Mouse (Mus musculus) CD4-positive naive resting alpha-beta T cell, adult 57 days (primary cell): Measurements from ENCODE around the gene Lrr1. TPM values are rescaled to one million over a fixed set of nuclear protein-coding genes. Genes with fewer than 3 reads are reported as not detected.

Experiments used
- total RNA-seq: library from RNA; stranded (reverse); gene quantifications from one replicate; pipeline ENCODE4 v1.2.4, GENCODE M21; 2023

The Lrr1 gene
- 0.38 TPM for total RNA-seq

DNA sequence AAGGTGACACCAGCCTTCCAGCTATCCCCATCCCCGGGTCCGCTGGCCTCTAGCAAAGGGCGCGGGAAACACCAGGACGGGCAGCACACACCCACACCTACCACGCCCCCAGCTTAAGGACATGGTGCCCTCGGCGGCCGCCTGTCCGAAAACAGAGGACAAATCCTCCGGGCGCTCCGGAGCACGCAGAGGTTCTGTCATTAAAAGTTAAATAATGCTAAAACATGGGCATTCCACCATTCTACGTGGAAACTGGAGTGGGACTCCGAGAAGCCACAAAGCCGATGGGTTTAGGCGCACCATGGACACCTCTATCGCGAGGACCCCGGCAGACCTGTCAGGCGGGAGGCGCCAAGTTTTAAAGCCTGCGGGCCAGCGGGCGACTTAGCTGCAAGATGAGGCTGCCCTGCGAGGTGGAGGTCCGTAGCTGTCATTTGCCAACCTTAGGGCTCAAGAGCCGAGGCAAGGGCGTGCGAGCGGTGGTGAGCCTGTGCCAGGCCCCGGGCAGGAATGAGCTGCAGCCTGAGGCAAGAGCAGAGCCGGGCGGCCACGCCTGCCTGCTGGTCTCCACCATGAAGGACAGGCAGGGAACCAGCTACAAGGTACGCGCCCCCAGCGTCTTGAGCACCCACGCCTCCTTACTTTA lies at the start of gene Lrr1:
Gene Lrr1 (plus strand): TSS at position 354 of the 646 bp plus-strand sequence.

DNA sequence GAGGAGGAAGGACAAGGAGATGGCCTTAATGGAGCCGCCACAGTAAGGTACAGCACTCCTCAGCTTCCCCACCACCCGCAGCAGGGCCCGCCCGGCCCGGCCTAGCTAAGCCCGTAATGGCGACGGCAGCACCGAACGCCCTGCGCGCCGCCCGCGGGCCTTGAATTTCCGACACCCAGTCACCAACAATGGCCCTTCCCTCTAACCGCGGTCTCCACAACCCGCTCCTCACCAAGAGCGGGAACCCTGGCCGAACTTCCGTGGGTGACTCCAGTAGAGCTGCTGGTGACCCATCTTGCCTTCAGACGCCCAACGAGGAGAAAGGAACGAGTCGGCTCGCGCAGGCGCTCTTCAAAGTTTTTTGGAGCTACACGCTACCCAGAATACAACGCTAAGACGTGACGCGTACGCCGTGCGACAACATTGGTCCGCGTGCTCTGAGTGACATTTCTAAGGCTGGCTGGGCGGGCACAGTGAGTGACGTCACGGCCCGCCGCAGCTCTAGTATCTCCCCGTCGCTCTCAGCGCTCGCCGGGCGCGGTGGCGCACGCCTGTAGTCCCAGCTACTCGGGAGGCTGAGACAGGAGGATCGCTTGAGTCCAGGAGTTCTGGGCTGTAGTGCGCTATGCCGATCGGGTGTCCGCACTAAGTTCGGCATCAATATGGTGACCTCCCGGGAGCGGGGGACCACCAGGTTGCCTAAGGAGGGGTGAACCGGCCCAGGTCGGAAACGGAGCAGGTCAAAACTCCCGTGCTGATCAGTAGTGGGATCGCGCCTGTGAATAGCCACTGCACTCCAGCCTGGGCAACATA lies 9.6 kb upstream of the Lrr1 start, which contains the start of gene Rps29:
Gene Rps29 (minus strand): TSS at position 422 of the 813 bp plus-strand sequence.

DNA sequence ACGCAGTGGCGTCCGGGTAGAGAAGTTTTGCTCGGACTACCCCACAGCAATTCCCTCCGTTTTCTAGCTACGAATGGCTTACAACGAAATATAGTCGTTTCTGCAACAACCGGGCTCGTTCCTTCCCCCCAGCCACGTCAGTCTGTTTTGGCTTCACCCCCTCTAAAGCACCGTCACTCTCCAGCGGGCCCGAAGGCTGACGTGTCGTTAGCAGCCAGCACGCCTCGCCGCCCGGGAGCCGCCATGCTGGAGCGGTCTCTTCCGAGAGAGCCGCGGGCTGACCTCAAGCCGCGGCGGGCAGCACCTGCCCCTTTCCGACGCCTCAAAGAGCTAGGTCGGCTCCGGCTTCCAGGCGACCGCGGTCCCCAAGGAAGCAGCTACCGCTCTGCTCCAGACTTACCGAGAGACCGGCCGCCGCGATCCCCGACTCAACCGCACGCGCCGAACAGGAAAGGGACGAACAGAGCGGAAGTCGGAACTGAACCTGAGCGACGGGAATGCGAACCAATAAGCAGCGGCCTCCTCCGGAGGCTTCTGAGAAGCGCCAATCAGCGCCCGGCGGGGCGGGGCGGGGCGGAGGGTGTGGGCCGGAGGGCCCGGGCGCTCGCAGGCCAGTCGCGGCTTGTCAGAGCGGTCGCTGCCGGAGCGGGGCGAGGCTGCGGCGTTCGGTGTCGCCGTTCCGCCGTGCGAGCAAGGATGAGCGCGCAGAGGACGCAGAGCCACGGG lies 15.1 kb downstream of the Lrr1 start, which contains the start of the genes Rpl36al and Mgat2:
Gene Rpl36al (minus strand): TSS at position 501 of the 726 bp plus-strand sequence.
Gene Mgat2 (plus strand): TSS at position 575 of the 726 bp plus-strand sequence.

DNA sequence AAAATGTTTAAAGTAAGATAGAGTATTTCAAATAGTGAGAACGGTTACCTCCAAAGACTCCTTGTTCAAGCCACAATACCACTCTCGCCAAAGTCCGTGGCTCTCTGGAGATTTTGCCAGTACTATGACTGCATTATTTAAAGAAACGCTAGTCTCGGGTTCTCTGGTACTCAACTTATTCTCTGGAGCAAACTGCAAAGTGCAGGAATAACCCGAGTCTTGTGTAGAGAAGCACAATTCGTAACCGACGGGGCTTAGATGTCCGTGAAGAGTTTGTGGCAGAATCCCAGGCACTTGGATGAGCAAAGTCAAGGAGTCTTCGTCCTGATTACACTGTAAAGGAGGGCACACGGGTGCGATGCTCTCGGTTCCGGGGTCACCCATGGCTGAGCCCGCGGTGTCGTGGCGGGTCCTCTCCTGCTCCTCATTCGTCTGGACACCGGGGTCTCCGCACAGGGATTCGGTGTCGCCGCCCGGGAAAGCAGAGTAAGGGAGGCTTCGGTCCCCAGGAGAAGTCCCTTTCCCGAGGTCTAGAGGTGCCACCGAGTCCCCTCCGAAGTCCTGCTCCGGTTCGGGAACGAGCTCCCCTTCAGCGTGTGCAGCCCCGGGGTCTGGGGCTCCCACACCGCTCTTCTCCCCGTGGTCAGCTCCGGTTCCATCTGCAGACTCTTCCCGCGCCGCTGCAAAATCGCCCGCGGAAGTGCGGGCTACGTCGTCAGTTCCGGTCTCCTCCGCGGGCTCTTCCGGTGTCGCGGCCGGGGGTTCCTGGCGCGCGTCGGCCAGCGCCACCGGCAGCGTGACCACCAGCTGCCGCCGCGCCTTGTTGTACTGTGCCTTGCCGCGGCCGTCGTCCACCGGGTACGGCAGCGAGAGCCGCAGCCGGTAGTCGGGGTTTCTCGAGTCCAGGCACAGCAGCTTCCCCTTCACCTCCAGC lies 28.1 kb downstream of the Lrr1 start, which contains the start of gene Gm49383:
Gene Gm49383 (minus strand): TSS at position 661 of the 934 bp plus-strand sequence.

DNA sequence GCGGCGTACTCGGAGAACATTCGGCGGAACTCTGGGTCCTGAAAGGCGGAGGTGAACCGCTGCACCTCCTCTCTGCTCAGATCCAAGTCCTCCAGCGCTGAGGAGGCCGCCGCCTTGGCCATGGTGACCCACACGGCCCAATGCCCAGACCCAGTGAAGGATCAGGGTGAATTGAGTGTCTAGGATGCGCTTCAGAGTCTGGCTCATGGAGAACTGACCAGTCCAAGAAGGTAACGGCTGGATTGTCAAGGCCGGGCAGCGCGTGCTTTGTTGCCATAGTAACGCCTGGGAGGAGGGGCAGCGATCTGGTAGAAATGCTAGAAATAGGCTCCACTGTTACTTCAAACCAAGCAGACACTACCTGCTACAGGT lies 29.5 kb downstream of the Lrr1 start, which contains the start of gene Dnaaf2:
Gene Dnaaf2 (minus strand): TSS at position 266 of the 372 bp plus-strand sequence.

DNA sequence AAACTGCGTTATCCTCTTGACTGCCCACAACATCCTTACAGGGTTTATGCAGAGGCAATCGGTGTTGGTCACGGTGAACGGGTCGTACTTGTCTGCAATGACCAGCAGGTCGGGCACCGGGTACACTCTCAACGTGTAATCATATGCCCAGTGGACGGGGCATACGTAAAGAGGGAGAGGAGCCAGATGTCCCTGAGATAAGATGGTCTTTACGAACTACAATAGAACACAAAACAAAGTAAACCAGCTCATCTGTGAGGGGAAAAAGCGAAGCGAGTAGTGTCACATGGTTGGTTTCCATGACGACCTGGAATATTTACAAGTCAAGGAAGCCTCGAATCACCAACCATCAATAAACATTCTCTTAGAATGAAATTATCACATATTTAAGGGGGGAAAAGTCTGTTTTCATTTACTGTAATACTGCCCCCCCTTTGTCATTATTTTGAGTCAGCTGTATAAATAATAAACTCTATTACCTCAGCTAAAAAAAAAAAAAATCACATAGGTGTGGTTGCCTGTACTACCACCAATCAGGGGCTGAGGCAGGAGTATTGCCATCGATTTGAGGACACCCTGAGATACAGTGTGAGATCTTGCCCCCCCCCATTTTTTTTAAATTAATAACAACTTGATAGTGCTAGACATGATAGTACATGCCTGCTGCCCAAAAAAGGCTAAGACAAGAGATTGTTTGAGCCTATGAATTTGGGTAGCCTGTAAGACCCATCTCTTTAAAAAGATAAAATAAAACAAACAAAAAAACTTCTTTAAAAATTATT lies 35.6 kb downstream of the Lrr1 start, which contains the start of gene Gm49384:
Gene Gm49384 (minus strand): TSS at position 216 of the 782 bp plus-strand sequence.

DNA sequence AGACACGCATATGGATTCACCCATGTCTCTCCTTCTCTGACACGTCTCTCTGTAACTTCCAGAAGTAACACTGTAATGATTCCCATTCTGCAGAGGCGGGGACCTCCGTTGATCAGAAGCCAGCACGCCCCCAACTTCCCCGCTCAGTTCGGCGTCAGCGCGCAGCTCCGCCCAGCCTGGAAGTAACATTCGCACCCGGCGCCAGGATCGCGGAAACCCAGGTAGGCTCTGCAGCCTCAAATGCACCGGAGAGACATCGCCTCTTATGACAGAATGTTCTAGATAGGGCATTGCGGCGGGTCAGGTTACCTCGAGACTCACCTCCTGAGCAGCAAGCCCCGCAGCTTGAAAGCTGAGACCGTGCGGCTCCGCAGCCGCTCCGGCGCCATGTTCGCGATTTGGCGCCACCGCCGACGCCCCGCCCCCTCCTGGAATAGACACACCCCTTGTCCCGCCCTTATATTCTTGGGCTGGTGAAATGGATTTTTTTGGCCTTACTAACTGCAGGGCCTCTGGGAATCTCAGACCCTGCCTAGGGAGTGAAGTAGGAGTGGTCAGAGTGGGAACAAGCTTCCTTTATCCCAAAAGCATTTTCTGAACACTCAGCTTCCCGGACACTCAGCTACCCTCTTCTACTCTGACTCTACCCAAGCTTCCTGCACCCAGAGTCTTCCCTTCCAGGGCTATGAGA lies 59.3 kb downstream of the Lrr1 start, which contains the start of gene Pole2:
Gene Pole2 (minus strand): TSS at position 420 of the 691 bp plus-strand sequence.

Other genes starting within 250 kb of the Lrr1 start
- 6,866 TPM for gene Rps29, start 9.6 kb upstream of the Lrr1 start, total RNA-seq
- gene Rpl36al, start 15.3 kb downstream of the Lrr1 start, total RNA-seq, result 497 TPM
- gene Mgat2, start 15.3 kb downstream of the Lrr1 start, total RNA-seq, result 36.3 TPM
- 10.1 TPM for gene Gm49383, start 28.3 kb downstream of the Lrr1 start, total RNA-seq
- 3.7 TPM for gene Dnaaf2, start 29.6 kb downstream of the Lrr1 start, total RNA-seq
- gene Gm49384, start 35.5 kb downstream of the Lrr1 start, total RNA-seq, result 6.2 TPM
- 17.5 TPM for gene Pole2, start 59.4 kb downstream of the Lrr1 start, total RNA-seq
- gene Klhdc1, start 72.4 kb downstream of the Lrr1 start, total RNA-seq, result 36.6 TPM
- 90.6 TPM for gene Klhdc2, start 127.9 kb downstream of the Lrr1 start, total RNA-seq
- 112 TPM for gene Nemf, start 188.4 kb downstream of the Lrr1 start, total RNA-seq
- 245 TPM for gene Arf6, start 203.3 kb downstream of the Lrr1 start, total RNA-seq
- 2.4 TPM for gene Gm9887, start 203.6 kb downstream of the Lrr1 start, total RNA-seq